Mouse (Mus musculus): ENCODE data around the gene Slc39a1. TPM values are rescaled to one million over a fixed set of nuclear protein-coding genes. Genes with fewer than 3 reads are reported as not detected.

The Slc39a1 gene
- polyA plus RNA-seq, 1 experiment from 2014 or later, result 152 TPM

DNA sequence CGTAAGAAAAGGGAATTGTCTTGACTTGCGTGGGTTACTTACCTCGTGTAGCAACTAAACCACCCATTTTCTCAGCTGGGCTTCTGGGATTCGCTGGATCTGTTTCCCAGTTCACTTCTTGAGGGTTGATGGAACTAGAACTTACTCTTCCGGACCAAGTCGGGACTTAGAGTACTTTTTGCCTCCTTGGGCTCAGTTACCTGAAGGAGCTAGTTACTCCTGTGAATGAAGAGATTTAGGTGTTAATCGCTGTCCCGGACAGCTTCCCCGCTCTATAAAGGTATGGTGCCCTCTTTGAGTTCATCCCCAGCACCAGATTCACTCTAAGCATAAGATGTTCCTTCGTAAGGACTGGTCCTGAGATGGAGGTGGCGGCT lies 46.1 kb downstream of the Slc39a1 start:
- peaks cover 15% of the 10 kb centered on the region; the same call in 1 of the 2 replicates for H3K4me1 ChIP-seq (ENCODE audit: insufficient read depth, low read depth, low read length)
- DNase-seq (ENCODE audit: low spot score), result peak; percentile 24
- no peak for ATAC-seq

DNA sequence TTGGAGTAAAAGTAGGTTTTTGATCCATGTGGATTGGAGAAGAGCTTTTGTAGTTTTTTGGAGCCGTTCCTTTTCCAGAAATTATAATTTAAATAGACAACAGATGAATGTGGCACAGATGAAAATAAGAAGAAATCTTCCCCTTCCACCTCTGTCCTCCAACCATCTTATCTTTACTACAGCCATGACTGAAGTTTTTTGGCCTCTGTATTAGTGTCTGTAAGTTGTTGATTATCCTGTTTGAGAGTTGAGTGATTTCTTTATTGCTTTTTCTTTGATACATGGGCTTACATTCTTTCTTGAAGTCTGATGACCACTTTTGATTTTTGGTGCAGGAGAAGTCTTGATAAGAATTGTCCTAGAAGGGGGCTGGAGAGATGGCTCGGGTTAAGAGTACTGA lies 46.7 kb downstream of the Slc39a1 start:
- 51% methylated on average over 2 of the region's 2 CpGs for WGBS
- TF ChIP-seq EP300 (IDR thresholded peaks at IDR 0.05), result no peak
- no peak for TF ChIP-seq CTCF (IDR thresholded peaks at IDR 0.05)
- Histone ChIP-seq H3K9ac (replicated peaks; ENCODE audit: low read depth) (0 out of 2 replicates have a peak overlapping the region, but pooled peaks have one; percentile 91), H3K4me1 (ENCODE audit: insufficient read depth, low read depth, low read length) (peaks cover 15% of the 10 kb centered on the region; the same call in 1 of the 2 replicates), H3K4me3 (ENCODE audit: low read depth, low read length) (peak overlapping the region; percentile 99; the same call in 1 of the 2 replicates), H3K27me3 (replicated peaks; ENCODE audit: insufficient read depth, low read length) (no peaks in the 10 kb centered on the region), H3K27ac (ENCODE audit: low read length) (no peak overlapping the region), H3K4me2 (replicated peaks; ENCODE audit: low read depth, low read length) (peak overlapping the region; percentile 80), H3K9me3 (ENCODE audit: low read length) (no peaks in the 10 kb centered on the region), H3K36me3 (ENCODE audit: insufficient read depth, low read length) (no peaks in the 10 kb centered on the region)
- no peak for ATAC-seq
- no peak for DNase-seq (ENCODE audit: low spot score)

More for the DNA sequence above, 46.1 kb downstream of the Slc39a1 start:
- TF ChIP-seq CTCF (IDR thresholded peaks at IDR 0.05) (no peak), EP300 (IDR thresholded peaks at IDR 0.05) (no peak)
- Histone ChIP-seq H3K9ac (replicated peaks; ENCODE audit: low read depth) (peak overlapping the region; percentile 91), H3K27ac (ENCODE audit: low read length) (peak overlapping the region; percentile 98), H3K4me3 (ENCODE audit: low read depth, low read length) (peak overlapping the region; percentile 99), H3K27me3 (replicated peaks; ENCODE audit: insufficient read depth, low read length) (no peaks in the 10 kb centered on the region), H3K4me2 (replicated peaks; ENCODE audit: low read depth, low read length) (peak overlapping the region; percentile 80), H3K9me3 (ENCODE audit: low read length) (no peaks in the 10 kb centered on the region), H3K36me3 (ENCODE audit: insufficient read depth, low read length) (no peaks in the 10 kb centered on the region)
- 3% methylated on average over 11 of the region's 11 CpGs for WGBS

Small RNA genes lying within 50 kb of the gene (microRNA-seq; reads per million reads assigned to microRNA genes)
- not detected for gene Mir7012

Other genes with a start within 250 kb of the Slc39a1 start
- 80.5 and 93.6 TPM in 2 replicates for gene Hax1, start 249.4 kb upstream of the Slc39a1 start, polyA plus RNA-seq (2015; fragmentation: Nextera tagmentation; extraction: Ambion mirVana)
- gene 4933434E20Rik, start 196.5 kb upstream of the Slc39a1 start, polyA plus RNA-seq (2015; fragmentation: Nextera tagmentation; extraction: Ambion mirVana), result 144 and 146 TPM in 2 replicates
- gene Ubap2l, start 195.5 kb upstream of the Slc39a1 start, polyA plus RNA-seq (2015; fragmentation: Nextera tagmentation; extraction: Ambion mirVana), result 101 and 118 TPM in 2 replicates
- gene Tpm3, start 175.5 kb upstream of the Slc39a1 start, polyA plus RNA-seq (2015; fragmentation: Nextera tagmentation; extraction: Ambion mirVana), result 506 and 509 TPM in 2 replicates
- gene Nup210l, start 144.0 kb upstream of the Slc39a1 start, polyA plus RNA-seq (2015; fragmentation: Nextera tagmentation; extraction: Ambion mirVana), result 0.10 and 0.17 TPM in 2 replicates
- 1,752 and 1,909 TPM in 2 replicates for gene Rps27, start 34.5 kb upstream of the Slc39a1 start, polyA plus RNA-seq (2015; fragmentation: Nextera tagmentation; extraction: Ambion mirVana)
- gene Rab13, start 34.5 kb upstream of the Slc39a1 start, polyA plus RNA-seq (2015; fragmentation: Nextera tagmentation; extraction: Ambion mirVana), result 30.6 and 31.0 TPM in 2 replicates
- gene Jtb, start 16.6 kb upstream of the Slc39a1 start, polyA plus RNA-seq (2015; fragmentation: Nextera tagmentation; extraction: Ambion mirVana), result 148 and 154 TPM in 2 replicates
- gene Creb3l4, start 4.7 kb upstream of the Slc39a1 start, polyA plus RNA-seq (2015; fragmentation: Nextera tagmentation; extraction: Ambion mirVana), result 2.4 and 2.8 TPM in 2 replicates
- 11.9 and 16.2 TPM in 2 replicates for gene Crtc2, start 6.0 kb downstream of the Slc39a1 start, polyA plus RNA-seq (2015; fragmentation: Nextera tagmentation; extraction: Ambion mirVana)
- 2.3 and 2.7 TPM in 2 replicates for gene Dennd4b, start 17.0 kb downstream of the Slc39a1 start, polyA plus RNA-seq (2015; fragmentation: Nextera tagmentation; extraction: Ambion mirVana)
- gene Gatad2b, start 45.0 kb downstream of the Slc39a1 start, polyA plus RNA-seq (2015; fragmentation: Nextera tagmentation; extraction: Ambion mirVana), result 9.2 and 10.1 TPM in 2 replicates
- 16.0 and 18.0 TPM in 2 replicates for gene Slc27a3, start 141.8 kb downstream of the Slc39a1 start, polyA plus RNA-seq (2015; fragmentation: Nextera tagmentation; extraction: Ambion mirVana)
- 10.6 and 13.9 TPM in 2 replicates for gene Ints3, start 185.4 kb downstream of the Slc39a1 start, polyA plus RNA-seq (2015; fragmentation: Nextera tagmentation; extraction: Ambion mirVana)
- gene Npr1, start 217.7 kb downstream of the Slc39a1 start, polyA plus RNA-seq (2015; fragmentation: Nextera tagmentation; extraction: Ambion mirVana), result 30.0 and 35.8 TPM in 2 replicates
- 58.4 and 65.8 TPM in 2 replicates for gene Ilf2, start 228.0 kb downstream of the Slc39a1 start, polyA plus RNA-seq (2015; fragmentation: Nextera tagmentation; extraction: Ambion mirVana)
- gene Snapin, start 242.9 kb downstream of the Slc39a1 start, polyA plus RNA-seq (2015; fragmentation: Nextera tagmentation; extraction: Ambion mirVana), result 97.9 and 101 TPM in 2 replicates